Mouse (Mus musculus): ENCODE measurements around the gene Mief2. TPM values are rescaled to one million over a fixed set of nuclear protein-coding genes. Genes with fewer than 3 reads are reported as not detected.

Gene Mief2
- polyA plus RNA-seq, 1 experiment, result 7.1 TPM

GRCm38 (mm10) chr11:60711218-60711617, 17.0 kb upstream of the Mief2 start:
- Histone ChIP-seq H3K9ac (ENCODE audit: low read depth, poor library complexity, severe bottlenecking) (no peak overlapping the region), H3K36me3 (ENCODE audit: control insufficient read depth, insufficient read depth, low read length, poor library complexity, severe bottlenecking) (peaks cover 5% of the 10 kb centered on the region), H3K4me1 (ENCODE audit: control insufficient read depth, insufficient read depth, low read length) (no peaks in the 10 kb centered on the region), H3K27ac (ENCODE audit: insufficient read depth, low read length) (no peak overlapping the region), H3K9me3 (replicated peaks; ENCODE audit: control insufficient read depth, insufficient read depth, low read length, poor library complexity, severe bottlenecking) (no peaks in the 10 kb centered on the region), H3K4me3 (ENCODE audit: low read depth, low read length) (no peak overlapping the region), H3K27me3 (ENCODE audit: control insufficient read depth, insufficient read depth, low read length, poor library complexity, severe bottlenecking) (no peaks in the 10 kb centered on the region)
- TF ChIP-seq EP300 (IDR thresholded peaks at IDR 0.05; ENCODE audit: insufficient read depth, low read depth, low read length), result no peak
- no peak for TF ChIP-seq POLR2A (IDR thresholded peaks at IDR 0.05; ENCODE audit: insufficient read depth, low read length)
- no peak for TF ChIP-seq CTCF (IDR thresholded peaks at IDR 0.05; ENCODE audit: low read depth, low read length)

GRCm38 (mm10) chr11:60712040-60712439, 16.2 kb upstream of the Mief2 start:
- no peak for TF ChIP-seq EP300 (IDR thresholded peaks at IDR 0.05; ENCODE audit: insufficient read depth, low read depth, low read length)
- TF ChIP-seq POLR2A (IDR thresholded peaks at IDR 0.05; ENCODE audit: insufficient read depth, low read length), result no peak
- TF ChIP-seq CTCF (IDR thresholded peaks at IDR 0.05; ENCODE audit: low read depth, low read length), result no peak
- H3K36me3 ChIP-seq (ENCODE audit: control insufficient read depth, insufficient read depth, low read length, poor library complexity, severe bottlenecking), result peaks cover 1% of the 10 kb centered on the region
- H3K9me3 ChIP-seq (replicated peaks; ENCODE audit: control insufficient read depth, insufficient read depth, low read length, poor library complexity, severe bottlenecking), result no peaks in the 10 kb centered on the region
- H3K4me1 ChIP-seq (ENCODE audit: control insufficient read depth, insufficient read depth, low read length), result no peaks in the 10 kb centered on the region
- H3K4me3 ChIP-seq (ENCODE audit: low read depth, low read length), result no peak overlapping the region
- H3K27me3 ChIP-seq (ENCODE audit: control insufficient read depth, insufficient read depth, low read length, poor library complexity, severe bottlenecking), result no peaks in the 10 kb centered on the region
- H3K27ac ChIP-seq (ENCODE audit: insufficient read depth, low read length), result no peak overlapping the region
- H3K9ac ChIP-seq (ENCODE audit: low read depth, poor library complexity, severe bottlenecking), result no peak overlapping the region

- Histone ChIP-seq H3K27ac (ENCODE audit: insufficient read depth, low read length) (no peak overlapping the region), H3K4me1 (ENCODE audit: control insufficient read depth, insufficient read depth, low read length) (no peaks in the 10 kb centered on the region), H3K9me3 (replicated peaks; ENCODE audit: control insufficient read depth, insufficient read depth, low read length, poor library complexity, severe bottlenecking) (no peaks in the 10 kb centered on the region), H3K4me3 (ENCODE audit: low read depth, low read length) (no peak overlapping the region), H3K36me3 (ENCODE audit: control insufficient read depth, insufficient read depth, low read length, poor library complexity, severe bottlenecking) (no peaks in the 10 kb centered on the region; the same call in none of the 2 replicates), H3K27me3 (ENCODE audit: control insufficient read depth, insufficient read depth, low read length, poor library complexity, severe bottlenecking) (no peaks in the 10 kb centered on the region), H3K9ac (ENCODE audit: low read depth, poor library complexity, severe bottlenecking) (no peak overlapping the region)
- no peak for TF ChIP-seq POLR2A (IDR thresholded peaks at IDR 0.05; ENCODE audit: insufficient read depth, low read length)
These were observed 15.5 kb upstream of the Mief2 start for GRCm38 (mm10) chr11:60712639-60713255.

- Histone ChIP-seq H3K4me3 (ENCODE audit: low read depth, low read length) (no peak overlapping the region), H3K4me1 (ENCODE audit: control insufficient read depth, insufficient read depth, low read length) (no peaks in the 10 kb centered on the region), H3K27ac (ENCODE audit: insufficient read depth, low read length) (no peak overlapping the region), H3K9ac (ENCODE audit: low read depth, poor library complexity, severe bottlenecking) (no peak overlapping the region), H3K36me3 (ENCODE audit: control insufficient read depth, insufficient read depth, low read length, poor library complexity, severe bottlenecking) (no peaks in the 10 kb centered on the region; the same call in none of the 2 replicates), H3K27me3 (ENCODE audit: control insufficient read depth, insufficient read depth, low read length, poor library complexity, severe bottlenecking) (no peaks in the 10 kb centered on the region), H3K9me3 (replicated peaks; ENCODE audit: control insufficient read depth, insufficient read depth, low read length, poor library complexity, severe bottlenecking) (no peaks in the 10 kb centered on the region)
- TF ChIP-seq EP300 (IDR thresholded peaks at IDR 0.05; ENCODE audit: insufficient read depth, low read depth, low read length) (no peak), POLR2A (IDR thresholded peaks at IDR 0.05; ENCODE audit: insufficient read depth, low read length) (no peak), CTCF (IDR thresholded peaks at IDR 0.05; ENCODE audit: low read depth, low read length) (no peak)
These were observed 12.4 kb upstream of the Mief2 start for GRCm38 (mm10) chr11:60715833-60716232.

GRCm38 (mm10) chr11:60719263-60719662, 8.9 kb upstream of the Mief2 start:
- no peaks in the 10 kb centered on the region; the same call in none of the 2 replicates for H3K36me3 ChIP-seq (ENCODE audit: control insufficient read depth, insufficient read depth, low read length, poor library complexity, severe bottlenecking)
- H3K4me3 ChIP-seq (ENCODE audit: low read depth, low read length), result no peak overlapping the region
- TF ChIP-seq CTCF (IDR thresholded peaks at IDR 0.05; ENCODE audit: low read depth, low read length), result no peak
- no peak for TF ChIP-seq EP300 (IDR thresholded peaks at IDR 0.05; ENCODE audit: insufficient read depth, low read depth, low read length)
- TF ChIP-seq POLR2A (IDR thresholded peaks at IDR 0.05; ENCODE audit: insufficient read depth, low read length), result no peak

GRCm38 (mm10) chr11:60726601-60727391, 1.4 kb upstream of the Mief2 start, which contains the start of gene Flii:
Flii (minus strand) TSS chr11:60727263.
- TF ChIP-seq EP300 (IDR thresholded peaks at IDR 0.05; ENCODE audit: insufficient read depth, low read depth, low read length) (no peak), POLR2A (IDR thresholded peaks at IDR 0.05; ENCODE audit: insufficient read depth, low read length) (no peak), CTCF (IDR thresholded peaks at IDR 0.05; ENCODE audit: low read depth, low read length) (no peak)
- Histone ChIP-seq H3K36me3 (ENCODE audit: control insufficient read depth, insufficient read depth, low read length, poor library complexity, severe bottlenecking) (no peaks in the 10 kb centered on the region), H3K27ac (ENCODE audit: insufficient read depth, low read length) (no peak within 1 kb of the TSS)

More at GRCm38 (mm10) chr11:60719263-60719662, 8.9 kb upstream of the Mief2 start:
- Histone ChIP-seq H3K9ac (ENCODE audit: low read depth, poor library complexity, severe bottlenecking) (no peak overlapping the region), H3K27ac (ENCODE audit: insufficient read depth, low read length) (no peak overlapping the region), H3K4me1 (ENCODE audit: control insufficient read depth, insufficient read depth, low read length) (no peaks in the 10 kb centered on the region), H3K9me3 (replicated peaks; ENCODE audit: control insufficient read depth, insufficient read depth, low read length, poor library complexity, severe bottlenecking) (no peaks in the 10 kb centered on the region), H3K27me3 (ENCODE audit: control insufficient read depth, insufficient read depth, low read length, poor library complexity, severe bottlenecking) (no peaks in the 10 kb centered on the region)

More at GRCm38 (mm10) chr11:60726601-60727391, 1.4 kb upstream of the Mief2 start, which contains the start of gene Flii:
- no peaks in the 10 kb centered on the region for H3K27me3 ChIP-seq (ENCODE audit: control insufficient read depth, insufficient read depth, low read length, poor library complexity, severe bottlenecking)
- peak within 1 kb of the TSS; percentile 82 for H3K4me3 ChIP-seq (ENCODE audit: low read depth, low read length)
- H3K9me3 ChIP-seq (replicated peaks; ENCODE audit: control insufficient read depth, insufficient read depth, low read length, poor library complexity, severe bottlenecking), result no peaks in the 10 kb centered on the region
- H3K4me1 ChIP-seq (ENCODE audit: control insufficient read depth, insufficient read depth, low read length), result no peaks in the 10 kb centered on the region
- peak within 1 kb of the TSS; percentile 82 for H3K9ac ChIP-seq (ENCODE audit: low read depth, poor library complexity, severe bottlenecking)

Measured in ES-Bruce4 (cell line).